Mouse (Mus musculus) CD4-positive, CD25-positive, alpha-beta regulatory T cell, adult 2 months (primary cell): ENCODE measurements around the gene Tmem239.
A peak's percentile ranks its signal among the peaks of the same experiment; 100 is the strongest.

Experiments
- DNase-seq: peaks from one replicate; pipeline ENCODE4 v3.0.0-alpha.2; 2012; ENCODE audit warnings: low read depth, low spot score

Tmem239 gene

DNA sequence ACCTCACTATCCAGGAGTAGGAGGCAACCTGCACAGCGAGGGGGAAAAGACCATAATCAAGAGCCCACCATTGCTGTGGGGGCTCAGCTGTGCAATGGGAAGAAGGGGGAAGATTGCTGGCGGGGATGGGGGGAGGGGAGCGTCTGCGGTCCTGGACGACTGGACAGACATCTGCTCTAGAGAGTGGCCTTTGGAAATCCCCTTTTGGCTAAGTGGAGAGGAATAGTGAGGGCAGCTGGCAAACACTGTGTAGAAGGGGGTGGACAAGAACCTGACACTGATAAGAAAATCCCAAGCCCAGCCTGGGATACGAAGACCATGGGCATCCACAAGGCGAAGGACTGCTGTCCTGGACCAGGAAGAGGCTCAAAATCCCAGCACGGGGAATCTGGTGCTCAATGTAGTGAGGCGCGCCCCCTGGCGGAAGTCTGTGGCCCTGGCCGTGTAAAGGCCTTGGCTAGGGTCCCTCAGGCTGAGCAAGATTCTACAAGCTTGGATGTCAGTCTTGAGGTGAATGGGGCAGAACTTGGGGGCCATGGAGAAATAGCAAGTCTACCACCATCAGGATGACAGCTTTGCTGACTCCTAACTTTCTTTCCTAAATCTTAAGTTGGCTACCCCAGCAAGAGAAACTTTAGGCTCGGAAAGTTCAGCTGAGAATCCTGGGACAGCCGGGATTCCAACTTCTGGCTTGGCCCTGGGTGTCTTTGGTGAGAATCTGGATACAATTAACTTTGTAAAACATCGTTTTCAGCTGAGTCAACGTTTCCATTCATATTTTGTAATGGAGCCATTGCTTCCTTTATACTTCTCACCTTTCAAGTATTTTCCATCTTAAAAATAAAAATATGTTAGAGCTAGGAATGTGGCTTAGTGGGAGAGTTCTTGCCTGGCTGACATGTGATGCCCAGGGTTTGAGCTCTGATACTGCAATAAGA, 5.5 kb downstream of the Tmem239 start:
- DNase-seq: peak; percentile 81

DNA sequence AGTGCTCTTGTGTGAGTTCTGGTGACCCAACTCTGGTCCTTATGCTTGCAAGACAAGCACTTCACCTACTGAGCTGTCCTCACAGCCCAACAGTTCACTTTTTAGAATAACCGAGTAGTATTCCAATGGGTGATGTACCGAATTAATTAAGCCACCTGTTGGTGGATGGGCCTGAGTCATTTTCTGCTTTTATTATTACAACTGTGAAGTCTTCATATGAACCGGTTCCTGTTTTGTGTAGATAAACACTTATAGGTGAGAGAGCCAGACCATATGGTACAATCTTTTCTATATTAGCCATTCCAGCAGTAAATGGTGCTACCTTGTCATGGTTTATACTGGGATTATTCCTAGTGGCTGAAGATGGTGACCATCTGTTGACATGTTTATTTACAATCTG, 6.5 kb downstream of the Tmem239 start:
- no peak for DNase-seq

DNA sequence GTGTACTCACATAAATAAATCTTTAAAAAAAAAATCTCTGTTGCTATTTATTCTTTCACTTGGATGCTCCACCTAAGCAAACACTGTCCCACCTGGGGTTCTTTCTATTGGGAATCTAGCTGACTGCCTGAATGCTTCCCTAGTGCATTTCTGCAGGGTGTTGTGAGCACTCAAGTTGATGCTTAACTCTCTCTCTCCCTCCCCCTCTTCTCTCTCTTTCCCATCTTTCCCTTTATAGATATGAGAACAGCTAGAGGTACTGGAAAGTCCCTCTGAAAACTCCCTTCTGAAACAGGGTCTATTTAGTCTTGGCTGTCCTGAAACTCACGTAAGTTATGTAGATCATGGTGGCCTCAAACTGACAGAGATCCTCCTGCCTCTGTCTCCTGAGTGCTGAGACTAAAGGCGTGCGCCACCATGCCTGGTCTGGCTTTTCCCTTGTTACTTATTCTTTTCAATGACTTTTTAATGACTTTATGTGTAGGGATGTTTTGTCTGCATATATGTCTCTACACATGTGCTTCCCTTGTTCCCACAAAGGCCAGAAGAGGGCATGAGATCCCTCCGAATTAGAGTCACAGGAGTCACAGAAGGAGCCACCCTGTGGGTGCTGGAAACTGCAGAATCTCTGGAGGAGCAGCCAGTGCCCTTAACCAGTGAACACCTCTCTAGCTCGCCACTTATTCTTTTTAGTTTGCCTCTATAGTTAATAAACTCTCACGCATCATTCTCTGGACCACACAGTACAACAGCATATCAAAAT, 8.0 kb downstream of the Tmem239 start:
- peak; percentile 25 for DNase-seq

DNA sequence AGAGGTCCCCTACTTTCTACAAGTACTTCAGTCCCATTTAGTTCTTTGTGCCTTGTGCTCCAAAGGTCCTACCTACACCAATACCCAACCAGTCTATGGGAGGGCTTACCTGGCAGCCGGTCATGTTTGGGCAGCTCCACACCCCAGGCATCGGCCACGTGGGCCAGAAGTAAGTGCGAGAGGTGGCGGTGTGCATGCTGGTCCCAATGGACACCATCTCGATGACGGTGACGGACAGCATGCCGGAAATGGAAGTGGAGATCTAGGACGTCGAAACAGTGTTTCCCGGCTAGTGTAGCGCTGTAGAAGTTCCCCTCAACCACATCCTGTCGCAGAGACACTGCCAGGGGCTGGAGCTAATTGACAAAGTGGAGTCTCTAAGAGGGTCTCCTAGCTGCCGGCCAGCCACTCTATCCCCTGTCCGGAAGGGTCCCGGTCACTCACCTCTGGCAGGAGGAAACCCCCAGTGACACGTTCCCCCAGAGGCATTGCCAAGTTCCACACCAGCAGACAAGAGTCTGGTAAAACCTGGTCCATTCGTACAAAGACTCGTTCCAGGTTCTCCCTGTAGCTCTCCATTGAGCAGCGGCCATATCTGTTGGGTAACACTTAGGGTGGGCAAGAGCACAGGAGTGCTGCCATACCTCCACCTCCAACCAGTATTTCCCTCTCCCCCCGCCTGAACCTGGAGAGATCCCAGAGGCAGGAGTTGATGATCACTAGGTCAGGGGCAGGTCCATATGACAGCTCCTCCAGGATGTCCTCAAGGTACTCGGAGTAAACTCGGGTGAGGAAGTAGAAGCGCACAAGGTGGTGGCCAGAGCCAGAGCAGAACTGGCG, 15.7 kb downstream of the Tmem239 start:
- DNase-seq: no peak

DNA sequence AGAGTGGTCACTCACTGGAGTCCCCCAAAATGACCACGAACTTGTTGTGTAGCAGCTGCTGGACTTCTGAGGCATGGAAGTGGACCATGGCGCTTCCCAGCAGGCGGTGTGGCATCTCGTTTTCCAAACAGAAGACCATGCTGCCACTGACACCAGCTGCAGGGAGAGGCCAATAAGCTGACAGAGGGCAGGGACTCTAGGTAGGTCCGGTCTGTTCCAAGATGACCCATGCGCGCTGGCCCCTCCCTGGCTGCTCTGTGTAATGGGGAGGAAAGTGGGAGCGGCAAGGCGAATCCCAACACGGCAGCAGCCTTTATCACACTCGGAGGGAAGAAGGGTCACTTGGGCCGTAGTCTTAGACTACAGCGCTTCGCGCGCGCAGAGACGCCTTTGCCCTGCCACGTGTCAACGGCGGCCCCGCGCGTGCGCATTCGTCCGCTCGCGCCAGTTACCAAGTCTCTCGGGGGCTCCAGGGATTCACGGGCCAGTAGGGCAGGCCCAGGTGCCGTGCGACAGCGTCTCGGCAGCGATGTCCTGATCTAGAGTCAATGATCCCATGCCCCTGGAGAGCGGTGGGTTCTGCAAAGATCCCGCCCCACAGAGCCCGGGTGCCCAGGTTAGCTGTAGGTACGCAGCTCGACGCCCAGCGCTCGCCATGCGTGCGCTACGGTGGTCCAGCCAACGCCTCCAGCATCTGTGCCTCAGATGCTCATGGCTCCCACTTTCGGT, 17.3 kb downstream of the Tmem239 start:
- DNase-seq: peak; percentile 86

DNA sequence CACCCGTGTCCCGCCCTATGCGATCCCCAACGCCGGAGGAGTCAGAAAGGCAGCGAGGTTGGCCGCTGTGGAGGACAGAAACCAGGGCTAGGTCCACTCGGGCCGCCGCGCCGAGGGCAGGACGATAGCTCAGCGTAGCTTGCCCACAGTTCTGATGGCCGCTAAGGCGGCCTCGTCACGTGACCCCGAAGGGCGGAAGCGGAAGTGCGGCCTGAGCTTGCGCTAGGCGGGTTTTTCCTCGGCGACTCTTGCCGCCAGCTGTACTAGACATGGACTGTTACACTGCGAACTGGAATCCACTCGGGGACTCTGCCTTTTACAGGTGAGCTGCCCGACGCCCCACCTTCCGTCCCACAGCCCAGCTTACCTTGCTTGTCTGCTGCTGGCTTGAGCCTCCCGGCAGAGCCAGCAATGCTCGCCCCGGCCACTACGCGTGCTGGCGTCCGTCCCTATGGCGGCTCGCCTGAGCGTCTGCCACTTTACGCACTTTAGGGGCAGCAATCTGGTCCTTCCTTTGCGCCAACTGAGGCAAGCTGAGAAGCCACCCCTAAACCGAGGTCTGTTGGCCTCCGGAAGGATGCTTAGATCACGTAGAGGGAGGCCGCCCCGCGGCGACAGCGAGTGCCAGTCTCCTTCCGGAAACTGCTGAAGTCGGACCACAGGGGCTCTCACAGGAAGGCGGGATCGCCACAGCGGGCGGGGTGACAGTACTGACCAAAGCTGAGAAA, 18.0 kb downstream of the Tmem239 start, which contains the start of the genes Vps16 and Pced1a:
Vps16 (plus strand) TSS at position 214 of the 728 bp plus-strand sequence.
Pced1a (minus strand) TSS at position 576 of the 728 bp plus-strand sequence.
- peak; percentile 94 for DNase-seq

DNA sequence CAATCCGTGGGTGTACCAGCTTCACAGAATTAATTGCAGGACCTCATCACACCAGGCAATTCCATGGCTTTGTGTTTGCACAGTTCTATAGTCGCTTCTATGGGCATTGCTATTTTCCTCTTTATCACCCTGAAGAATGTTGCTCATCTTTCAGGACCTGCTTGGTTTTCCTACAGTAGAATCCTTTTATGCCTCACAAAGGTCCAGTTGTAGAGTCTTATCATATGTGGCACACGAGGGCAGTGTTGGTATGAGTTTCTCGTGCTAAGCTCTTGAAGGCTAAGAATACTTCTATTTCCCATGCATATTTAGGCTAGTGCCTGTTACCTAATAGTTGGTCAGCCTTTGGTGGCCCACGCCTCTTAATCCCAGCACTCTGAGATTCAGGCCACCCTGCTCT, 18.8 kb downstream of the Tmem239 start:
- peak; percentile 19 for DNase-seq

DNA sequence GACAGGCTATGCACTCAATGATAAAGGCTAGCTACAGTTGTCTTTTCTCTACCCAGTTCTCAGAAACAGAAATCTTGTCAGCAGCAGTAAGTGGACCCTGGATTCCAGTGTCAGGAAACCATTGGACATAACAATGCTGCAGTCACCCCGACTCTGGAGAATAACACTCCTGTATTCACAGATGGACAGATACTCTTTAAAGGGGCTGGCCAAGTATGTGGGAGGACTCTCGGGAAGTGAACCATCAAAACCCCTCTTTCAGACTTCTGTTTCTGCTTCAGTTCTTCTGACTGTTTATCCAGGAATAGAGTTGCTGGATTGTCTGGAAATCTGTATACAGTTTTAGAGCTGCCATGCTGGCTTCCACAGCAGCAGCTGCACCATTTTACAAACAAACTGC, 23.6 kb downstream of the Tmem239 start:
- no peak for DNase-seq

DNA sequence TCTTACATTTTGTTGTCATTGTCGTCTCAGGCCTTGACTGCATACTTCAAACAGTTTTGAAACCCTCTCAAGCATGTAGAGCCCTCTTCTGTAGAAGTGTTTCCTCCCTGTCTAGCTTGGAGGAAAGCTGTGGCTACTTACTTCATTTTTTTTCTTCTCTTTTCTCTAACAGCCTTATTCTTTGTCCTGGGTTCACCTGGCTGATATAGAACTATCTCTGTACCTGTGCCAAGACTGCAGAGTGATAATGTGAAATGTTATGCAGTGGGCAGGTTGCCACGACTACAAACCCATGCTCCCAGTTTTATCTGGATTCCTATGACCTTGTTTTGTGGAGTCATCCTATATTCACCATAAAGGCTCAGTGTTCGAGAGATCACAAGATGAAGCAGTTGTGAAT, 24.2 kb downstream of the Tmem239 start:
- DNase-seq: no peak

DNA sequence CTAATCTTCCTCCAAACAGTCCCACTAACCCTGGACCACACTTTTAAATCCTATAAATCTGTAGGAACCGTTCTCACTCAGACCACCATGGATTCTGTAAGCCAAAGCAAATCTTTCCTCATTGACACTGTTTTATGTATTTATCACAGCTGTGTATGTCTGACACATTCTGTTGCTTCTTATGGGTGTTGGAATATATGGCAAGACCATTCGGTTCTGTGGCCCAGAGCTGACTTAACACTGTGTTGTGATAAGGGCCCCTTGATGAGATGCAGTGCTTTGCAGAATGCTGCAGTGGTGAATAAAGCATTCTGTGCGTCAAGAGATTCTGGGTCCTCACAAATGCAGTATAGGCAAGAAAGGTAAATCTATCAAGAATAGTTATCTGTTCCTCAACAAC, 25.9 kb downstream of the Tmem239 start:
- no peak for DNase-seq

DNA sequence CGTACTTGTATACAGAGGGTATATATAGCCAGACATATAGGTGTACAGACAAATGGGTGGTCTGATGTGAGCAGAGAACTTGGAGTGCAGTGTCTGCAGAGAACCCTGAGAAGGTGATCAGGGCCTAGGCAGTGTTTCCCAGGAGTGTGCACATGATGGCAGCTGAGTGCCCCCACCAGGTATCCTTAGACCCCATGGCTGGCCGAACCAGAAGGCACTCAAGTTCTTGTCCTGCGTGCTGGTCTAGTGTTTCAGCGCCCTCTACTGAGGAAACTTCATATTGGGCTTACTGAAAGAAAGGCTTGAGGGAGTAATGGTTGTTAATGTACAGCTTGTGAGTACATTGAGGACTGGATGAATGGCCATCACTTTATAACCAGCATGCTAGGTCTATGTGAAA, 26.9 kb downstream of the Tmem239 start:
- DNase-seq: peak; percentile 74

DNA sequence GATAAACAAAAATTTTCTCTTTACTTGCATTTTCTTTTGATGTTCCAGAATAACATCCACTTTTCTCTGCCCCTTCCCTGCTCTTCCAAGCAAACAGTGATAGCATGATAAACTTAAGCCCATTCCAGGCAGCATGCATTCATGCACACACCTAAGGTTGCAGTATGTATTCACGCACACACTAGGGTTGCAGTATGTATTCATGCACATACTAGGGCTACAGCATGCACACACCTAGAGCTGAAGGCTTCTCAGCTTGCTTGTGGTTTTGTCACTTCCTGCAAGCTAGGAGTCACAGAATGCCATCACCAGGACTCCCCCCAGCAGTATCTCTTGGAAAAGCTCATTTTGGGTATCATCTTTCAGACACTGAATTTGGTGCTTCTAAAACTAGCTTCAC, 30.5 kb downstream of the Tmem239 start:
- no peak for DNase-seq

DNA sequence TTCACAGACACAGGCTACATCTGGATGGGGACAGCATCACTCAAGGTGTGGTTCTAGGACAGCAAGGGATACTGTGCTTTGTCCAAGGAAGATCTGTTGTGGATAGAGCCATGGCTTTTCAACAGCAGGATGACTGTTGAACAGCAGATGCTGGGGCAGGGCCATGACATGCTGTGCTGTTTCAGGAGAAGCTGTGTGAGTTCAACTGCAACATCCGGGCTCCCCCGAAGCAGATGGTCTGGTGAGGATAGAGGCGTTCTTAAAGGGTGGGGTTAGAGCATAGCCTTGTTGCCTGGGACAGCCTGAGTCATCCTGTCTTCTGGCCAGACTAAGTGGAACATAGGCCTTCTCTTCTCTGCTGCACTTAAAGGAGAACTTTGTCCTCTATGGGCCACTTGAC, 32.6 kb downstream of the Tmem239 start:
- DNase-seq: no peak

DNA sequence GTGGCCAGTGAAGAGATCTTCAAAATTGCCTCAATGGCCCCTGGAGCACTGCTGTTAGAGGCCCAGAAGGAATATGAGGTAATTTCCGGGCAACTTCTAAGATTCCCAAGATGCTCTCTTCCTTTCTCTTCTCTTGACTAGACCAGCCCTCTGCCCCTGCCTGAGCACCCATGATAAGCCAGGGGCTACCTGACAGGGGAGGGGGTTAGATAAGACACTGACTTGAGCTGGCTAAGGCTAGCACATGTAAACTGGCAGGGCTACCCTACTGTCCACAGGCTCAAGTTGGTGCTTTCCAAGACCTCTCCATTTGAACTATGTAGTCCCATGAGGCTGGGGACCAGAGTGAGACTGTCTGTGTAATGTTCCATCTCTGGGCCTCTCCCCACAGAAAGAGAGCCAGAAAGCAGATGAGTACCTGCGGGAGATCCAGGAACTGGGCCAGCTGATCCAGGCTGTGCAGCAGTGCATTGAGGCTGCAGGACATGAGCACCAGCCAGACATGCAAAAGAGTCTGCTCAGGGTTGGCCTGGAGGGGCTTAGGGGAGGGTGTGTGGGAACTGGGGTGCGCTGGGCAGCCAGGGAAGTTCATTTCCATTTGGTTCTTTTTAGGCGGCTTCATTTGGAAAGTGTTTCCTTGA, 33.7 kb downstream of the Tmem239 start:
- no peak for DNase-seq

DNA sequence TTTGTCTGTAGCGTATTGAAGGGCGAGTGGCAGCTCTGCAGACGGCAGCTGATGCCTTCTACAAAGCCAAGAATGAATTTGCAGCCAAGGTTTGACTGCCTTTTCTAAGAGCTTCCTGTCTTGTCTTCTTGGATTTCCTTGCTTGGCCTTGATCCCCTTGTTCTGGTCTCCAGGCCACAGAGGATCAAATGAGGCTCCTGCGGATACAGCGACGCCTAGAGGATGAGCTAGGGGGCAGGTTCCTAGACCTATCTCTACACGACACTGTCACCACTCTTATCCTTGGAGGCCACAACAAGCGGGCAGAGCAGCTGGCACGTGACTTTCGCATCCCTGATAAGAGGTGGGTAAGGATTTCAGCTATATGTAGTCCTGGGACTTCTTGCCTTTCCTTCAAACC, 35.9 kb downstream of the Tmem239 start:
- no peak for DNase-seq

DNA sequence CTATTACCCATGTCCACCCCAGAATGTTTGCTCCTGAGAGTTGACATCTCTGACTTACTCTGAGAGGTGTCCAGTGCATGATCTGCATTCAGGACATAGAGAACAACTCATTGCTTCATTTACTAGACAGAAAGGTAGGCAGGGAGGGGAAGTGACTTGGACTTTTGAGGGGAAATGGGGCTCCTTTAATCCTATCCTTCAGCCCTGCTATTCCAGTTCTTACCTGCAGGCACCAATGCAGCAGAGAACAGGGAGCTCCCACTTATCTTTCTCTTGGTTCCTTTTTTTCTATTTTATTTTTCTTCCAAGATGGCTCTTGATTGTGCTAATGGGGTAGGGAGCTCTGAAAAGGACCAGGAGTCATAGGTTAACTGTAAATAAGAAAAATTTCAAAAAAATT, 42.2 kb downstream of the Tmem239 start:
- DNase-seq: peak; percentile 19

DNA sequence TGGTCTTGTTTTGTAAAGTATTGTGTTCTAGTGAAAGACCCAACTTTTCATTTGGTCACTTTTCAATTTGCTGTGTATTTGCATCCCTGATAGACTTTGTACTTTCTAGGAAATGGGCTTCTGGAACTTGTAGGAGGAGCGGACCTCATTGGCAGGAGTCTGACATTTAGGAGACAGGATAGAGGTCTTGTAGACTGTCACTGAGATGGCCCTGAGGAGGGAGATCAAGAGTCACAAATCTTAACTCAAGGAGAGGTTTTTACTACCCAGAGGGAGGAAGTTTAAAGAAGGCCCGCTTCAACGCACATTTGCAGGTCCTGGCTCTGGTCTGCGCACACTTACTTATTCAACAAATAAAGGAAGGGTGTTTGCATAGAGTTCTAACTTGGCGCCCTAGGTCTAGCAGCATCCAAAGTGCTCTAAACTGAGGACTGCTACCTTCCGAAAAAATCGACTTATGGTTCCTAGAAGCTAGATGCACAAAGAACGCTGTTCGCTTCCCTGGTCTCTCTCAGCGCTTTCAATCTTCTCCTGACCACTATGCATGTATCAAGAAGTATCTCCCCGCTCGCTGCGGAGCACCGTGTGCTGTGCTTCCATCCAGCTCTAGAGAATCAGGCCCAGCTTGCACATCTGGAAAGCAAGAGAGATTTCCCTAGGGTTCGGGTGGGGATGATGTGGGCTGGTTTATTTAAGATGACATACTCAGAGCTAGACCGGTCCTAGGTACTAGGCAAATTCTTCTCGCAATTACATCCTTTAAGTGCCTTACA, 42.9 kb downstream of the Tmem239 start:
- DNase-seq: peak; percentile 32

DNA sequence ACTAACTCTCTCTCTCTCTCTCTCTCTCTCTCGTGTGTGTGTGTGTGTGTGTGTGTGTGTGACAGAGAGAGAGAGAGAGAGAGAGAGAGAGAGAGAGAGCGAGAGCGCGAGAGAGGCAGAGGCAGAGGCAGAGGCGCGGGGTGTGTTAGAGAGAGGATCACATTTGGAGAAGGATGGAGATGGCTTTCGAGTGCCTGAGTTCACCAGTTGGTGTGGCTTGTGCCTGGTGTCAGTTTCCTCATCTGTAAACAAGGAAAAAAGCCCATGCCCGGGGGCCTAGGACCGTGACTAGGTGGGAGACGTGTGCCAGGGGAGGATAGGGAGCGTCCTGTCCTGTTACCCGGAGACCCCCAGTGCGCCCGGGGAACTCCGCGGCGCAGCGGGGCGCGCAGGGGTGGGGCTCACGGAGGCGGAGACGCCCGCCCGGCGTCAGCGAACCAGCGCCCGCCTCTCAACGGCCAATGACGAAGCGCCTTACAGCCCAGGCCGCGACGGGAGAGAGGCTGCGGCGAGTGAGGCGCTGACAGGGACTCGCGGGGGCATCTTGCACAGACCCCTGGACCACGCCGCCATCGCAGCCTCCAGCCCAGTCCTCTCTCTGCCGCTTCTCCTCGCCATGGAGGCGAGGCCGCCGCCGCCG, 43.6 kb downstream of the Tmem239 start, which contains the start of gene Ptpra:
Ptpra (plus strand) TSS at position 485 of the 640 bp plus-strand sequence.
- peak; percentile 93 for DNase-seq

DNA sequence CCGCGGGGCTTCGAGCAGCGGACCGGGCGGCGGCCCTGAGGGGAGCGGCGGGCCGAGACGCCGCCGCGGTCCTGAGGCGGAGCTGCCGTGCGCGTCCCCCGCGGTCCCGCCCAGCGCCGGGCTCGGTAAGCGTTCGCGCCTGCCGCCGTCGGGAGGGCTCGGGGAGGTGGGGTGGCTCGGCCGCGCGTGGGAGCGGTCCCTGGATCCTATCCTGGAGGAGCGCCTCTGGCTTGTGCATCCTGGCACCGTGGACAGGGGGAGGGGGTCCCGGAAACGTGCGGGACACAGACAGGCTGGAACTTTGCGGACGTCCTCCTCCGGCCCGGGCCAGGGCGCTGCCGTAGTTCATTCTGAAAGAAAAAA, 44.1 kb downstream of the Tmem239 start:
- DNase-seq: peak; percentile 80
